Mouse (Mus musculus): ENCODE measurements around the gene Psmd8. TPM values are rescaled to one million over a fixed set of nuclear protein-coding genes. Genes with fewer than 3 reads are reported as not detected.
"Not testable (repeated sequence)": the region's sequence is repeated elsewhere in the genome, so short reads cannot be mapped to it uniquely, and the experiment has no call there.

Psmd8 gene
- polyA plus RNA-seq, 1 experiment from 2014 or later, result 267 TPM

- 90% methylated on average over 7 of the region's 7 CpGs for WGBS
- no peak for ATAC-seq
Observed at GRCm38 (mm10) chr7:29146625-29147367, 33.7 kb downstream of the Psmd8 start.

GRCm38 (mm10) chr7:29144006-29144405 lies 36.5 kb downstream of the Psmd8 start:
- Histone ChIP-seq H3K36me3 (ENCODE audit: control insufficient read depth, insufficient read depth) (no peaks in the 10 kb centered on the region), H3K4me2 (ENCODE audit: low read length) (no peak overlapping the region), H3K27ac (ENCODE audit: low read length) (no peak overlapping the region), H3K9me3 (ENCODE audit: control insufficient read depth, low read length) (no peaks in the 10 kb centered on the region), H3K27me3 (replicated peaks; ENCODE audit: control insufficient read depth, insufficient read depth, low read length) (no peaks in the 10 kb centered on the region), H3K4me3 (replicated peaks; ENCODE audit: low read length) (no peak overlapping the region), H3K4me1 (replicated peaks; ENCODE audit: control insufficient read depth, insufficient read depth, low read length) (no peaks in the 10 kb centered on the region), H3K9ac (replicated peaks; ENCODE audit: low read depth, low read length) (no peak overlapping the region)
- 84% methylated on average over 4 of the region's 4 CpGs for WGBS
- no peak for ATAC-seq

More at GRCm38 (mm10) chr7:29146625-29147367, 33.7 kb downstream of the Psmd8 start:
- H3K9me3 ChIP-seq (ENCODE audit: control insufficient read depth, low read length), result no peaks in the 10 kb centered on the region
- H3K4me1 ChIP-seq (replicated peaks; ENCODE audit: control insufficient read depth, insufficient read depth, low read length), result no peaks in the 10 kb centered on the region
- H3K4me3 ChIP-seq (replicated peaks; ENCODE audit: low read length), result no peak overlapping the region
- H3K36me3 ChIP-seq (ENCODE audit: control insufficient read depth, insufficient read depth), result no peaks in the 10 kb centered on the region
- no peak overlapping the region for H3K27ac ChIP-seq (ENCODE audit: low read length)
- no peaks in the 10 kb centered on the region for H3K27me3 ChIP-seq (replicated peaks; ENCODE audit: control insufficient read depth, insufficient read depth, low read length)
- no peak overlapping the region for H3K9ac ChIP-seq (replicated peaks; ENCODE audit: low read depth, low read length)
- no peak overlapping the region for H3K4me2 ChIP-seq (ENCODE audit: low read length)

- no peak overlapping the region for H3K27ac ChIP-seq (ENCODE audit: low read length)
Observed at GRCm38 (mm10) chr7:29141416-29141815, 39.1 kb downstream of the Psmd8 start.

GRCm38 (mm10) chr7:29139237-29139636 lies 41.3 kb downstream of the Psmd8 start:
- not testable (repeated sequence) for H3K4me1 ChIP-seq (replicated peaks; ENCODE audit: control insufficient read depth, insufficient read depth, low read length); H3K4me3 ChIP-seq (replicated peaks; ENCODE audit: low read length); H3K27me3 ChIP-seq (replicated peaks; ENCODE audit: control insufficient read depth, insufficient read depth, low read length); H3K4me2 ChIP-seq (ENCODE audit: low read length); H3K9me3 ChIP-seq (ENCODE audit: control insufficient read depth, low read length); H3K9ac ChIP-seq (replicated peaks; ENCODE audit: low read depth, low read length); ATAC-seq; H3K27ac ChIP-seq (ENCODE audit: low read length); H3K36me3 ChIP-seq (ENCODE audit: control insufficient read depth, insufficient read depth)
- 96% methylated on average over 3 of the region's 4 CpGs for WGBS

More at GRCm38 (mm10) chr7:29141416-29141815, 39.1 kb downstream of the Psmd8 start:
- Histone ChIP-seq H3K36me3 (ENCODE audit: control insufficient read depth, insufficient read depth) (no peaks in the 10 kb centered on the region), H3K9ac (replicated peaks; ENCODE audit: low read depth, low read length) (no peak overlapping the region), H3K4me1 (replicated peaks; ENCODE audit: control insufficient read depth, insufficient read depth, low read length) (no peaks in the 10 kb centered on the region), H3K4me3 (replicated peaks; ENCODE audit: low read length) (no peak overlapping the region), H3K9me3 (ENCODE audit: control insufficient read depth, low read length) (no peaks in the 10 kb centered on the region), H3K4me2 (ENCODE audit: low read length) (no peak overlapping the region), H3K27me3 (replicated peaks; ENCODE audit: control insufficient read depth, insufficient read depth, low read length) (no peaks in the 10 kb centered on the region)
- 88% methylated on average over 8 of the region's 8 CpGs for WGBS
- no peak for ATAC-seq

- Histone ChIP-seq H3K4me1 (replicated peaks; ENCODE audit: control insufficient read depth, insufficient read depth, low read length) (peaks cover 8% of the 10 kb centered on the region; the same call in 1 of the 2 replicates), H3K9me3 (ENCODE audit: control insufficient read depth, low read length) (no peaks in the 10 kb centered on the region), H3K9ac (replicated peaks; ENCODE audit: low read depth, low read length) (no peak overlapping the region), H3K36me3 (ENCODE audit: control insufficient read depth, insufficient read depth) (no peaks in the 10 kb centered on the region), H3K4me3 (replicated peaks; ENCODE audit: low read length) (no peak overlapping the region), H3K4me2 (ENCODE audit: low read length) (no peak overlapping the region), H3K27me3 (replicated peaks; ENCODE audit: control insufficient read depth, insufficient read depth, low read length) (no peaks in the 10 kb centered on the region), H3K27ac (ENCODE audit: low read length) (no peak overlapping the region)
- WGBS, result 46% methylated on average over 16 of the region's 16 CpGs
- no peak for ATAC-seq
Observed at GRCm38 (mm10) chr7:29137429-29137828, 43.1 kb downstream of the Psmd8 start.

- Histone ChIP-seq H3K4me3 (replicated peaks; ENCODE audit: low read length) (peak within 1 kb of the TSS; percentile 30), H3K27ac (ENCODE audit: low read length) (no peak within 1 kb of the TSS), H3K4me2 (ENCODE audit: low read length) (peak within 1 kb of the TSS; percentile 49), H3K27me3 (replicated peaks; ENCODE audit: control insufficient read depth, insufficient read depth, low read length) (no peaks in the 10 kb centered on the region), H3K4me1 (replicated peaks; ENCODE audit: control insufficient read depth, insufficient read depth, low read length) (peaks cover 8% of the 10 kb centered on the region; the same call in 1 of the 2 replicates), H3K36me3 (ENCODE audit: control insufficient read depth, insufficient read depth) (no peaks in the 10 kb centered on the region), H3K9ac (replicated peaks; ENCODE audit: low read depth, low read length) (no peak within 1 kb of the TSS), H3K9me3 (ENCODE audit: control insufficient read depth, low read length) (no peaks in the 10 kb centered on the region)
- WGBS, result 2% methylated on average over 9 of the region's 20 CpGs
- peak; percentile 28; the same call in 1 of the 2 replicates for ATAC-seq
Observed at GRCm38 (mm10) chr7:29134693-29135386, 45.7 kb downstream of the Psmd8 start, which contains the start of gene Rasgrp4. TSS of gene Rasgrp4 (plus strand) at chr7:29134851.

- Histone ChIP-seq H3K36me3 (ENCODE audit: control insufficient read depth, insufficient read depth) (no peaks in the 10 kb centered on the region), H3K4me1 (replicated peaks; ENCODE audit: control insufficient read depth, insufficient read depth, low read length) (peaks cover 8% of the 10 kb centered on the region; the same call in 1 of the 2 replicates), H3K27ac (ENCODE audit: low read length) (no peak overlapping the region), H3K27me3 (replicated peaks; ENCODE audit: control insufficient read depth, insufficient read depth, low read length) (no peaks in the 10 kb centered on the region), H3K4me3 (replicated peaks; ENCODE audit: low read length) (no peak overlapping the region; the same call in 1 of the 2 replicates), H3K9me3 (ENCODE audit: control insufficient read depth, low read length) (no peaks in the 10 kb centered on the region), H3K4me2 (ENCODE audit: low read length) (peak overlapping the region; percentile 49), H3K9ac (replicated peaks; ENCODE audit: low read depth, low read length) (no peak overlapping the region)
- 10% methylated on average over 3 of the region's 4 CpGs for WGBS
- ATAC-seq, result no peak
Observed at GRCm38 (mm10) chr7:29134230-29134629, 46.3 kb downstream of the Psmd8 start.

- Histone ChIP-seq H3K9me3 (ENCODE audit: control insufficient read depth, low read length) (no peaks in the 10 kb centered on the region), H3K27me3 (replicated peaks; ENCODE audit: control insufficient read depth, insufficient read depth, low read length) (no peaks in the 10 kb centered on the region), H3K36me3 (ENCODE audit: control insufficient read depth, insufficient read depth) (no peaks in the 10 kb centered on the region), H3K27ac (ENCODE audit: low read length) (no peak overlapping the region), H3K4me2 (ENCODE audit: low read length) (no peak overlapping the region), H3K4me1 (replicated peaks; ENCODE audit: control insufficient read depth, insufficient read depth, low read length) (peaks cover 10% of the 10 kb centered on the region), H3K9ac (replicated peaks; ENCODE audit: low read depth, low read length) (no peak overlapping the region), H3K4me3 (replicated peaks; ENCODE audit: low read length) (no peak overlapping the region)
- 52% methylated on average over 2 of the region's 2 CpGs for WGBS
- ATAC-seq, result no peak
Observed at GRCm38 (mm10) chr7:29128725-29129124, 51.8 kb downstream of the Psmd8 start.

GRCm38 (mm10) chr7:29126173-29126915 lies 54.2 kb downstream of the Psmd8 start:
- no peak for ATAC-seq
- H3K4me2 ChIP-seq (ENCODE audit: low read length), result no peak overlapping the region
- H3K9me3 ChIP-seq (ENCODE audit: control insufficient read depth, low read length), result no peaks in the 10 kb centered on the region
- no peak overlapping the region for H3K4me3 ChIP-seq (replicated peaks; ENCODE audit: low read length)
- 31% methylated on average over 7 of the region's 7 CpGs for WGBS
- H3K36me3 ChIP-seq (ENCODE audit: control insufficient read depth, insufficient read depth), result no peaks in the 10 kb centered on the region
- H3K27ac ChIP-seq (ENCODE audit: low read length), result no peak overlapping the region
- H3K4me1 ChIP-seq (replicated peaks; ENCODE audit: control insufficient read depth, insufficient read depth, low read length), result peaks cover 10% of the 10 kb centered on the region
- no peak overlapping the region for H3K9ac ChIP-seq (replicated peaks; ENCODE audit: low read depth, low read length)
- H3K27me3 ChIP-seq (replicated peaks; ENCODE audit: control insufficient read depth, insufficient read depth, low read length), result no peaks in the 10 kb centered on the region

Measured in forebrain, embryonic 16.5 days (tissue).